Mouse (Mus musculus) spleen, postnatal 10 days (tissue): Measurements from ENCODE around the gene Slc17a1.

ENCODE experiments used
- DNase-seq, 2 experiments: peaks; one replicate each; pipeline ENCODE4 v3.0.0; 2021 to 2022; ENCODE audit warnings: low spot score in 2 of 2

Slc17a1 gene

DNA sequence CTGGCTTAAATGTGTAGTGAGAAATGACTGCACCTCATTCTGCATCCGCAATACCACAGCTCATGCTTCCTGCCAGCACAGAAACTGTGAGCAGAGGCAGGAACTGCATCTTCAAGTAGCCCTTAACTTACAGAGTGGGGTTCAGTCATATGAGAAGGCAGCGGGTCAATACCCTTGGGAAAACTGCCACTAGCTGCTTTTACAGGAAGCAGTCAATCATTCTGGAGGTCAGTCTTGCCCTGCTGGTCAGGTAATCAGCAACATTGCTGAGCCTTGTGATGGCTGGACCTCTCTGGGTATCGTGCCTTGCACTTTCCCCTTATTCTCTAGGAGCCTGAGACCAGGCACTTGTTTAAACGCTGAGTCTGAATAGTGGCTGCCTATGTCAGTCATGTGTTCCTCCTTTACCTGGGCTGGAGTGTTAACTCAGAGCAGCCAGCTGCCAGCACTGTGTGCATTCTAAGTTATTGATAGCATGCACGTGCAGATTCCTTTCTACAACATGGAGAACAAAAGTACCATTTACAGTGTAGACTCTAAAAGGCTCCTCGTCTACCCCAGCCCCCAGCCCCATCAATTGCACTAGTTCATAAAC, 21.6 kb downstream of the Slc17a1 start:
- no peak for DNase-seq

DNA sequence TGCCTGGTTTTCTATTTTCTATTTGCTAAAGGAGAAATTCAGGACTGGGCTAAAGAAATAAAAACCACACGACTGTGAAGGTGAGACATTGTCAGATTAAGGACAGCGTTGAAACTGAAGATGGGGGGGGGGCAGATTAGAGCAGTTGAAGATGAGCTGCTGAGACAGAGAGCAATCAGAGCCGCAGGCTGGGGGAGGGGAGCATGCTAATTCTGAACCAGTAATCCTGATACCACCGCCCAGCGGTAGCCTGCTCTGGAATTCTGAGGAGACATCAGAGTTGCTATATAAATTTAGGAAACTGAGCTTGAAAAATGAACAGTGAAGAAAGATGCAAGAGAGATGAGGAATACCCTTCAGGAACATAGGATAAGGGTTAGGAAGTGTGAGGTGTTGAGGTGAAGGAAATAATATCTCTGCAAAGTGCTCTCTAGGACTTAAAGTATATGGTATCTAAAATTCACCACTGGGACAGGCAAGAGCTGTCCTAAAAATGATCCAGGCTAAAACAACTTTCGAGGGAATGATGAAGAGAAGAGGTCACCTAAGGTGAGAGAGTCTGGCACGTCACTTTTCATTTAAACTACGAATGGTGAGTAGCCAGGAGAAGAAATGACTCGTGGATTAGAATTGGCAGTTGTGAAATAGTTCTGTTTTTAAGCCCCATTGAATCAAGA, 25.2 kb downstream of the Slc17a1 start:
- no peak for DNase-seq

DNA sequence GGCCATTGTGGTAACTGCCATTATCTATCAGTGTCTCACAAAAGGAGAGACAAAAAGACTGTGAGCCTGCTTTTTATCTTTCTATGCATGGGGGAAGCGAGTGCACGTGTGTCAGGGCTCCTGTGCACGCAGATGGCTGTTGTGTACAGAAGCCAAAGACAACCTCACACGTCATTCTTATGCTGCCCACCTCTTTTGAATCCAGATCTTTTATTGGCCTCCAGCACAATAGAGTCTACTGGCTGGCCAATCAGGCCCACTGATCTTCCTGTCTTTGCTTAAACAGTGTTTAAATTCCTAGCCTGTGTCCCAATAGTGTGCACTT, 25.7 kb downstream of the Slc17a1 start:
- no peak for DNase-seq

DNA sequence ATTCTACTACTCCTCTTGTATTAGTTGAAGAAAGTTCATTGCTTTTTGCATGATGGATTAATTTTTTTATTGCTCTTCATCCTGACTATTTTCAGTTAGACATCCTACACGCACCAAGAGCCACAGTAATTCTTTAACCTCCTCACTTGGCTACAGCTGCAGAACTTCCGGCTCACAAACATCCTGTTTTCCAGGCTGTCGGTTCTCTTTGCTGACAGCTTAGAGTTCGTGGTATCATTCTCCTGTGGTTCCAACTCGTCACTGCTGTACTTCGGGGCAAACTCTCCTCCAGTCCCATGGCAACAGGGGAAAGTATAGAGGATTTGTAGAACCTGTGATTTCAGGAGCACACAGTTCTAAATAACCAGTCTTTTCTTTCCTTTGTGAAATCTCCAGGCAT, 30.7 kb downstream of the Slc17a1 start:
- no peak for DNase-seq

DNA sequence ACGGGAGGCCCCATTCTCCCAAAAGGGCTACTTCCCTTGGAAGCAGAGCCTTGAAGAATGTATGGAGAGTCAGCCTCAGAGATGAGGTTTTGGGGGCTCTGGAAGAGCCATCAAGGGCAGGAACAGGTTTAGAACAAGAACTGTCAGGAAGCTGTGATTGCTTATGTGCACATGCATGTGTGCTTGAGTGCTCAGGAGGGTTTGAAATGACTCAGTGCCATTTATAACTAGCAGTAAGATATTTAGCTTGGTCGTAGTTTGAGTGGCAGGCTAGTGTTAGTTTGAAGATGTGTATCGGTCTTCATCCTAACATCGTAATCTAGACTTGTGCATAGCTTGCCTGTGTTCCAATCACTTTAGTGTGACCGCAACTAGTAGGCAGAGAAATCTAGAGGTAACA, 39.4 kb downstream of the Slc17a1 start:
- DNase-seq, result no peak

DNA sequence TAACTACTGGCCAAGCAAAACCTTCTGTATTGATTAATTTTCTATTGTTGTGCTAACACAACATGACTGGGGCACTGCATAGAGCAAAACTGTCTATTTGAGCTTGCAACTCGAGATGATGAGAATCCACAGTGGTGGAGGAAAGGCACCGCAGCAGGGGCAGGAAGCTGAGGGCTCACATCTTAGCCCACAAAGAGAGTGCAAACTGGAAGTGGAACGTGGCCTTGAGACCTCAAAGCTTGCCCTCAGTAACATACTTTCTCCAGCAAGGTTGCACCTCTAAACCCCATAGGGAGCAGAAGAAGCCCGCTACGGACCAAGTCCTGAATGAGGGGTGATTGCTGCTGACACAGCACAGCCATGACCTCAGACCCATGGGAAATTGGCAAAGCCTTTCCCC, 42.6 kb downstream of the Slc17a1 start:
- DNase-seq, result no peak

DNA sequence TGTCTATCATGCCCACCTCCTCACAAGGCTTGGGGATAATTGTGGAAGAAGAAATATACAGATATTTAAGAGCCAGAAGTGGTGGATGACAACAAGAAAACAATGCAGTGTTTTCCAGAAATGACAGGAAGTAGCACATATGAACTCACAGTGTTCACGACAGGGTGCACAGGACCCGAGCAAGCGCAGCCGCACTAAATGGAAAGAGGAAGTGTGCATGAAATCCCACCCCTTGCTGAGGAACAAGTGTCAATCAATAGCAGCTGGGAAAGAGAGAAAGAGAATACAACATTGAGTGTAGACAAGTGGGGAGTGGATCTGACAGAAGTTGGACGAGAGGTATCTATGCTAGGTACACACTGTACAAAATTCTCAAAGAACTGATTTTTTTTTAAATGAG, 43.8 kb downstream of the Slc17a1 start:
- DNase-seq, result peak in 1 of 2 experiments; percentile 29

DNA sequence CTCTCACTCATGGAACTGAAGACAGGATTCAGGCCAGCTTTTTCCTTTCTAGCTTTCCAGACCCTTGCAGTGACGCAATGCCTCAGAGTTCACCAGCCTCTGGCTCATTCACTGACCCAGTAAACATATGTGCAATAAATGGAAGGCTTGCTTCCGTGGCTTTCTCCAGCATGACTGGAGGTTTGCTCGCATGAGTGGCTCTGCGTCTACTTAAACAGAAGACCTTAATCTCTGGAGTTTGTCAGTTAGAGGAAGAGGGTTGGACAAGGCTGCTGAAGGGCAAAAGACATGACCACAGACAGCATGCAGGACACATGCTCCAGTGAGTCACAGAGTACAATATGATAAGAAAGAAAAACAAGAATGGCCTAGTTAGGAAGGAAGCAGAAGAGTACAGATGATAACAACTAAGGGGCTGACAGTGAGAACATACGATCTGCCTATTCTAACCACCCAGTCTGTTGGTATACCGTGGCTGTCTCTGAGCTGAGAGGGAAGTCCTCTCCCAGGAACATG, 46.3 kb downstream of the Slc17a1 start:
- peak in 1 of 2 experiments; percentile 11 for DNase-seq

DNA sequence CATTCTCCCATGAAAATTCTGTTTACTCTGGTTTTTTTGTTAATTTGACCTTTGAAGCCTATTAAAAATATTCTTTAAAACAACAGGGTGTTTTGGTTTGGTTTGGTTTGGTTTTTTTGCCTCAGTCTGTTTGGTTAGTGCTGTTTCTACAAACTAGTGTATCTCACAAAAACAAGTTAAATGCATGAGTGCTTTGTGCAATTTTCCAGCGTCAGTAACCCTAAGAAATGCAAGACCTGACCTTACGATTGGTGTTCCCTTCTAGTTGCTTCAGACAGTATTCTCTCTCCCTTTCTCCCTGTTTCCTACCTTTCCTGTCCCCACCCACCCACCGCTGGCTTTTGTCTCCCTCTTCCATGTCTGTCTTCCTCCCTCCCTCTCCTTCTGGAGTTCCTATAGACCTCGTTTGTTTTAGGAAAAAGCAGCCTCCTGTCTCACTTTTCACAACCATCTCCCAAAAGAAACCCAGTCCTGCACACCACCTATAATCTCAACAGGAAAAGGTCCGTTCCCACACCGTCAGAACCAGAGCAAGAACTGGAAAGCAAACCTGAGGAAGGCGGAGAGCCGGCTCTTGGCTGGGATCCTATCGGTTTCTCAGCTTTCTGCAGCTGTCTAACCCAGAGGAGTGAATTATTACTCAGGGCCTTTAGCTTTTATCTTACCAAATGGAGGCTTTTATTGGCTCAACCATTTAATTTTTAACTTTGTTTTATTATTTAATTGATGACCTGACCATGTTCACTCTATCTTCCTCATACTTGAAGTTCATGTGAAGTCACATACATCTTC, 47.0 kb downstream of the Slc17a1 start, which contains the start of gene Slc17a4:
Gene Slc17a4 (minus strand): TSS at position 634 of the 792 bp plus-strand sequence.
- peak in 1 of 2 experiments; percentile 22 for DNase-seq

DNA sequence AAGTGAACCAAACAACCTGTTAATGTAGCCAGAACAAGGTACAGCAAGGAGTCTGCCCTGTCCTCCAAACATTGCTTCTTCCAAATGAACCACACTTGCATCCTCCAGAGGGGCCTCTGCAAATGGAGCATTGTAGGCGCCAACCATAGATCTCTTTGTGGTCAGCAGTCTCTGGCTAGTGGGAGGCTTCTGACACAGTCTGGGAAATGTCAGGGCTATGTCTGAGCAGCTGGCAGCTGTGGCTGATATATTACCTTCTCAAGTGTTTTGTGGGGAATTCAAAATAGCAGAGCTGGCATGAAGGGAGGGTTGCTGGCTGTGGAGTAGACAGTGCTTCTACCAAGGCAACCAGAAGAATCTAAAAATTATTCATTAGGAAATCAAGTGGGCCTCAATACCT, 48.6 kb downstream of the Slc17a1 start:
- DNase-seq, result no peak

DNA sequence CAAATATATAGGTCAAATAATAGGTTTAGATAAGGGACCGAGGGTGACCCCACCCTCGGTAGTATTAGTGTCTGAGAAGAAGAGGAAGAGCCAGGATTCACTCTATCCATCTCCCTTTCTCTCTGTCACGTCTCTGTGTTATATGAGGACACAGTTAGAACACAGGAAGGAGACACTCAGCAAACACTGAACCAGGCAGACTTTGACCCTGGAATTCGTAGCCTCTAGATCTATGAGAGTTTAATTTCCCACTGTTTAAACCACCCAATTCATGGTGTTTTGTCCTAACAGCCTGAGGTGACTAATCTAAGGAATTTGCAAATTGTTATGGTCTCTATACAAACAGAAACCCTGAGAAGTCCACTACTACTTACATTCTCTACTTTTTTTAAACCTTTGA, 50.1 kb downstream of the Slc17a1 start:
- no peak for DNase-seq

DNA sequence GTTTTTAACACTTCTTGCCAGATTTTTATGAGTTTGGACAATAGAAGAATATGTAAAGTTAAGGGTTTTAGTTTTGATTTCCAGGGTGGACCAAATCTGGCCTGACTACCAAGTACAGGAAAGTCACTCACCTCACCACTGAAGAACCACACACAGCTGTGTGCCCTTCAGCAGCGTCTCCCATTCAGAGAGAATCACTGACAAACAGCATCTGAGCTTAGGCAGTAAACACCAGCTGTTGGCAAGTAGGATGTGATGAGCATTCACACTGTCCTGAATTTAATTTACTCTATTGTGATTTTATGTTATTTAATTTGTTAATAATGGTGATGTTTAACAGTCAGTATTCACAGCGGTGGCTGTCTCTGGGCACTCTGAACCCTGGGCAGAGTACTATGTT, 58.2 kb downstream of the Slc17a1 start:
- DNase-seq, result no peak

DNA sequence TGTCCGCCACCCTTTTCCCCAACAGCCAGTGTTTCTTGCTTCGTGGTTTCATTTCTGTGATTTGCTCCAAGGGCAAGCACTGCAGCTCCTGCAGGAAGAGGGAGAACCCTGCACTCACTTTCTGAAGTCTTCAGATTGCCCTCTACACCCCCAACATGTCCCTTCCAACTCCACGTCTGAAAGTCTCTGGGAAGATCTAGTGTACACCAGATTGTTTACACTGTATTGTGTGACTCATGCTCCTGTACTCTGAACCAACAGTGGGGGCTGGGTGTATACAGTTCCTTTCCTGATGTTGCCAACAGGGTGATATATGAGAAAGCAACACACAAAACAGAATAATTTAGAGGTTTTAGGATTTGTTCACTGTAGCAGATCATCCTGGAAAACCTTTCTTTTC, 61.1 kb downstream of the Slc17a1 start:
- DNase-seq, result no peak

DNA sequence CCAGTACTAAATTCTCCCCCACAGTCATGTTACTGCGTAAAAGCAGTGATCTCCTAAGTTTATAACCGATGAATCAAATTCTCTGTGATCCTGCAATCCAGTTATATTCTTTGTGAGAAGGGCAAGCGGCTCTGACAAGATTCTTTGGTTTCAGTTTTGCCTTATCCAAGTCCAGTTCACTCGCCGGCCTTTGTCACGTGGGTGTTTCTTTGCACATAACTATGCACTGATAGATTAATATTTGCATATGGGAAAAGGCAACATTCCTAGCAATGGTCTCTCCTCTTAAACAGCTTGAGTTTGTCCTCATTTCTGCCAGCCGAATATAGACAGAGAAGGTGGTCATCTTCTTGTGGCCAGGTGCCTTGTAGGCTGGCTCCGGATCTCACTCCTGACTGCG, 62.9 kb downstream of the Slc17a1 start:
- no peak for DNase-seq

DNA sequence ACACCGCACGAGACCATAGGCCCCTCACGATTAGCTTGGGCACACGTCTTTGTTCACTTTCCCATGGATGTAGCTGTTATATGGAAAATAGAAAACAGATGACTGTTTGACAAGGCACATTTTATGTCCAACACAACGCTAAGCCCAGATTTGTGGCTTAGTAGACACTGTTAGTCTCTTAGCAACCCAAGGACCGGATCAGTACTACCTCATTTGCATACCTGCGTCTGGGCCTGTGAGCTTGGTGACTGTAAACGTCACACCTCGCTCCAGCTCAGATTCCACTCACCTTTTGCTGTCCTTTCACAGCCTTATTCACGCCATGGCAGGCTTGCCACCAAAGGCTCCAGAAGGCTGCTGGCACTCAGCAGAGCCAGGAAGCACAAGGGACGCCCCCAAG, 63.4 kb downstream of the Slc17a1 start:
- no peak for DNase-seq

DNA sequence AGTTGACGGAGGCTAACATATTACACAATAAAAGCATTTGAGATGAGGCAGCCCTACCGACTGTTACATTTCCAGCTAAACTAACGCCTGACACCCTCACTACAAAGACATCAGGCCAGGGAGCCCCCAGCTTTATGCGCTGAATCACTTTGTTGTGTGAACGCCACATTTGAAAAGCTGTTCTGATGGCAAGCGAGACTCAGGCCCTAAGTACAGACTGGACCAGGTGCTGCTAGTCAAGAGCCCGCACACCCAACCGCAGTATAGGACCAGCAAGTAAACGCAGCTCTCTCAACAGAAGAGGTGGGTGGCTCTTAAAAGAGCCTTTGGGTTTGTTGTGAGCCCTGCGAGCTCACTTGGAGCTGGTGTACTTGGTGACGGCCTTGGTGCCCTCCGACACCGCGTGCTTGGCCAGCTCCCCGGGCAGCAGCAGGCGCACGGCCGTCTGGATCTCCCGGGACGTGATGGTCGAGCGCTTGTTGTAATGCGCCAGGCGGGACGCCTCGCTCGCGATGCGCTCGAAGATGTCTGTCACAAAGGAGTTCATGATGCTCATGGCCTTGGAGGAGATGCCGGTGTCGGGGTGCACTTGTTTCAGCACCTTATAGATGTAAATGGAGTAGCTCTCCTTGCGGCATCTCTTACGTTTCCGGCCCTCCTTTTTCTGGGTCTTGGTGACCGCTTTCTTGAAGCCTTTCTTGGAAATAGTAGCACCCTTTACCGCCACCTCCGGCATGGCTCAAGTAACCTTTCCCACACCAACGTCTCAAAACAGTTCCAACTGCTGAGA, 66.1 kb downstream of the Slc17a1 start, which contains the start of gene Hist1h2ba:
Gene Hist1h2ba (minus strand): TSS at position 736 of the 790 bp plus-strand sequence.
- no peak for DNase-seq

DNA sequence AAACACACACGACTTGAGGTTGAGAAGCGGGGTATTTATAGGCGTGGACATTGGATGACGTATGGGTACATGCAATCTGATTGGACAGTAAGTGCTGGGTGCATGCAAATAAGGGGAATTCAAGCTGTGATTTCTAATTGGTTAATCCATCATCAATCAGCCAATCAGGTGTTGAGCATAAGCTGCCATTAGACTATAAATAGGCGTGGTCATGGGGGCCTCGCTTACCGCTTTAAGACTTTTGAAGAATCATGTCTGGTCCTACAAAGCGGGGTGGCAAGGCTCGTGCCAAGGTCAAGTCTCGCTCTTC, 66.6 kb downstream of the Slc17a1 start, which contains the start of gene Hist1h2aa:
Gene Hist1h2aa (plus strand): TSS at position 252 of the 310 bp plus-strand sequence.
- DNase-seq, result no peak

DNA sequence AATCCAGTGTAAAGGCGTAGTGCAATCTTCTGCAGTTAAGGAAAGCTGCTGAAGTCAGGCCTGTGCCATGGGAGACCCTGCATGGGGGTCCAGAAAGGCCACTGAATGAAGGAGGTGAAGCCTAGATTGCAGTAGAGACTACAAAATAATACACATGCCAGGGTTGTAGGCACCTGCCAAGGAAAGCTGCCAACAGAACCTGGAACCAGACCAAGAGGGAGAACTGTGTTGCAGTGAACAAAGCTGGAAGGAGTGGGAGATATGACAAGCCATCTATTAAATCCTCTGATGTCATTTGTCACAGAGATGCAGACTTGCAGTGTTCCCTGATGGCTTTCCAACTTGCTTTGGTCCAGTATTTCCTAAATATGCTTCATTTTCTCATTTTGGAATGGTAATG, 71.1 kb downstream of the Slc17a1 start:
- no peak for DNase-seq

DNA sequence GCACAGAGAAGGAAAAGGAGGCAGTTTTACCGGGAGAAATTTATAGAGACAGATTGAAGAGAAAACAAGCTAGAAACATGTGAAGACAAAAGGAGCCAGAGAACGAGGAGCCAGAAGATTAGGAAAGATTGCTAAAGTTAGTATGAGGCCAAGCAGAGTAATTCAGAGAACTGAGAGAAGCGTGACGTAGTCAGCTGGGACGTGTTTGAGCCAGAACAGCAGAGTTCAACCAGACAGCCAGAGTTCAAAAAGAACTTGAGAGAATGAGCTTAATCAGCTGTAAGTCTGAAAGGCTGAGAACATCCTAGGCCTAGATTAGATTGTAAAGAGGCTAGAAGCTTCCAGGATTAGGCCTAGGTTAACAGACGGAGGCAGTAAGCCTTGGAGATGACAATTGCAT, 72.7 kb downstream of the Slc17a1 start:
- DNase-seq, result no peak

DNA sequence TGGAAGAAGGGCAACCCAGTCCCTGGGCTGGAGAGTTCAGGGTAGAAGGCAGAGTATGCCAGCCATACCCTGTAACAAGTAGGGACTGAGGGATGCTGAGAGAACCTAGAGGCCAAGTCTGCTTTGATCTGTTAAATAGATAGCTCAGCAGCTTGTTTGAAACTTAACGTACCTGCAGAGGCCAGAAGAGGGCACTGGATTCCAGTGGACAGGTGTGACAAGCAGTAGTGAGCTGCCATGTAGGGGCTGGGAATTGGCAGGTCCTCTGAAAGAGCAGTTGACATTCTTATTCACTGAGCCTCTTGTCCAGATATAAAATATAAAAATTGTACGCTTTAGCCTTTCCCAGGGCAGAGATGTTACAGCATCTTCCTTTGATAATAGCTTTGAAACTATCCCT, 75.3 kb downstream of the Slc17a1 start:
- DNase-seq, result no peak
